Comparison of ENCODE assay signal across 13 mouse cellular contexts in the genomic region with DNA sequence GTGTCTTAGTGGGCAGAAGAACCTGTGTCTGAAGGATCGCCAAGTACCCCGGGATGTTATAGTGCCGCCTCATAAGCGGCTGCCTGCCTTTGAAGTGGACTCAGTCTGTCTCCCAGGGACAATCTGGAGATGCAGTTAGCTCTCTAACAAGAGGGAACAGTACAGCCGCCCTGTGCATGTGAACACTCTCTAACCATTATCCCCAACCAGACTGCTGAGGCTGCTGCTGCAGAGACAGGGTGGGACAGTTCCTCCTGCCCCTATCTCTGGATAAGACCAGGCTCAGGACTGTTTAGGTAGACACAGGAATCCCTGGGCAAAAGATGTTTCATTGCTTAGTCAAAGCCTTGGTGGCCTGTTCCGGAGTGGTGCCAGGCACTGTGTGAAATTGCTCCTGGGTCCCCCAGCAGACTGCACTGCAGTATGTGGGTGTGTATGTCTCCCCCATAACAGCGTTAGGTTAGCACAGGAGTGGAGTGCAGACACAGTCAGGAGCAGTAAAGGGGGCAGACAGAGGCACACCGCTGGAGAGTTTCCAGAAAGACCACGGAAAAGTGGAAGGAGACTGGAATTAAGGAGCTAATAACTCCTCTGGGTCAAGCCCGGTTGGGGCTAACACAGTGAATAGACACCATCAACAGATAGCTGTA.
DNase-seq lines count a peak whose midpoint lies in the region; ATAC-seq and TF ChIP-seq lines count a peak whose summit lies in the region.
"Had no signal": no experiment of that assay in that cellular context is flagged by ENCODE, and none has a peak within 500 bp of the region (broad histone marks: within the 10 kb centered on the region; RNA-seq: fewer than 3 reads in every experiment).

No protein-coding gene starts in this region.

- intact Hi-C loops in gastrocnemius, adult 2 months (cut with DNase I), result loop anchor here (5.0 kb wide), 1 partner anchor 43 kb away; no protein-coding TSS in a partner anchor

- no peaks in the 10 kb centered on the region for H3K27me3 ChIP-seq in lung, embryonic 14.5 days (ENCODE audit: insufficient read depth, low read length)
- no peaks in the 10 kb centered on the region for H3K27me3 ChIP-seq in hindbrain, embryonic 16.5 days (replicated peaks; ENCODE audit: control insufficient read depth, insufficient read depth, low read length)

- H3K36me3 ChIP-seq in lung, embryonic 14.5 days (ENCODE audit: insufficient read depth), result peaks cover 18% of the 10 kb centered on the region; the same call in 1 of the 2 replicates
- H3K36me3 ChIP-seq in hindbrain, embryonic 16.5 days (ENCODE audit: control insufficient read depth, insufficient read depth, low read length), result no peaks in the 10 kb centered on the region; the same call in 1 of the 2 replicates

- ATAC-seq in lung, embryonic 14.5 days (ENCODE audit: insufficient read depth), result no peak
- no peak for ATAC-seq in hindbrain, embryonic 16.5 days
- peak; percentile 27 for ATAC-seq in megakaryocyte-erythroid progenitor cell, adult 5-6 weeks (replicated peaks; ENCODE audit: low FRiP score, low TSS enrichment, poor library complexity, severe bottlenecking)

- H3K4me1 ChIP-seq in lung, embryonic 14.5 days (ENCODE audit: insufficient read depth), result peaks cover 36% of the 10 kb centered on the region
- H3K4me1 ChIP-seq in hindbrain, embryonic 16.5 days (ENCODE audit: control insufficient read depth, insufficient read depth, low read depth, low read length), result peaks cover 39% of the 10 kb centered on the region

- peak overlapping the region; percentile 58 for H3K4me2 ChIP-seq in lung, embryonic 14.5 days
- peak overlapping the region; percentile 42 for H3K4me2 ChIP-seq in hindbrain, embryonic 16.5 days (ENCODE audit: low read length)
- H3K4me2 ChIP-seq: midbrain, embryonic 12.5 days had no signal

- peak overlapping the region; percentile 97 for H3K27ac ChIP-seq in gastrocnemius, adult 2 months
- H3K27ac ChIP-seq in lung, embryonic 14.5 days (ENCODE audit: low read depth), result no peak overlapping the region
- no peak overlapping the region for H3K27ac ChIP-seq in hindbrain, embryonic 16.5 days (ENCODE audit: low read depth, low read length)
- H3K27ac ChIP-seq: forebrain, embryonic 12.5 days; midbrain, embryonic 12.5 days had no signal

- H3K9me3 ChIP-seq in lung, embryonic 14.5 days (ENCODE audit: low read depth, low read length), result no peaks in the 10 kb centered on the region
- no peaks in the 10 kb centered on the region for H3K9me3 ChIP-seq in hindbrain, embryonic 16.5 days (ENCODE audit: control insufficient read depth, low read length)
- H3K9me3 ChIP-seq: forebrain, embryonic 12.5 days; midbrain, embryonic 12.5 days had no signal

- H3K9ac ChIP-seq in lung, embryonic 14.5 days, result 0 out of 2 replicates have a peak overlapping the region, but pooled peaks have one; percentile 4
- no peak overlapping the region for H3K9ac ChIP-seq in hindbrain, embryonic 16.5 days (ENCODE audit: low read depth, low read length)
- H3K9ac ChIP-seq: forebrain, embryonic 12.5 days; midbrain, embryonic 12.5 days had no signal

- DNase-seq in gastrocnemius, adult 2 months, result no peak
- no peak for DNase-seq in gastrocnemius, adult 18-20 months (ENCODE audit: low spot score)
- no peak for DNase-seq in lung, embryonic 14.5 days
- DNase-seq in lung, postnatal 14 days, result no peak
- DNase-seq in right cerebral cortex, postnatal 36 days (ENCODE audit: low spot score in 2 of 2), result no peak
- DNase-seq in urinary bladder, postnatal 25 days (ENCODE audit: low spot score), result no peak
- DNase-seq: cerebellum, adult 11 months; kidney, adult 18-20 months; right cerebral cortex, postnatal 14 days had no signal

- no peak for TF ChIP-seq CTCF in gastrocnemius, adult 2 months (IDR thresholded peaks at IDR 0.05)
- TF ChIP-seq CTCF in lung, embryonic 14.5 days (IDR thresholded peaks at IDR 0.05; ENCODE audit: low read depth), result no peak

- 76% methylated on average over 10 of the region's 10 CpGs for WGBS in lung, embryonic 14.5 days
- 72% methylated on average over 10 of the region's 10 CpGs for WGBS in hindbrain, embryonic 16.5 days

- peak overlapping the region; percentile 75 for H3K4me3 ChIP-seq in gastrocnemius, adult 2 months
- peak overlapping the region; percentile 20; the same call in 1 of the 2 replicates for H3K4me3 ChIP-seq in lung, embryonic 14.5 days (ENCODE audit: low read depth, low read length)
- H3K4me3 ChIP-seq in hindbrain, embryonic 16.5 days (ENCODE audit: low read length), result no peak overlapping the region
- H3K4me3 ChIP-seq: forebrain, embryonic 12.5 days; midbrain, embryonic 12.5 days had no signal
